Mouse (Mus musculus): ENCODE data around the gene Idh2.

Gene Idh2

DNA sequence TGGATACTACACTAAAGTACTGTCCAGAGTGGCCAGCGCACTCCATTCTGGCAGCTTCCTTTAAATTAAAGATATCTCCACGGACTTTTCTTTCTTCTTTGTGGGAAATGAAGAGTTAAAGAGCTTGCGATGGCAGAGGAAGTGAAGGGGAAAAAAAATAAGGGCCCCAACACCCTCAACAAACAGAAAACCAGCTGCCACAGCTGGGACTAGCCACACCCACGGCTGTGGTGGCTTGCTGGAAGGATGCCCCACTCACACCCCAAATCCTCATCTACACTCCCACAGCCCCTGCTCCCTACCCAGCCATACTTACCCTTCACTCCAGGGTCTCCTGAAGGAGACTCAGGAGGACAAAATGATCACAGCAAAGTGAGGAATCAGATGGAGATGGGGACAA, 7.9 kb upstream of the Idh2 start:
- DNase-seq (ENCODE audit: low spot score in 2 of 2): no peak

DNA sequence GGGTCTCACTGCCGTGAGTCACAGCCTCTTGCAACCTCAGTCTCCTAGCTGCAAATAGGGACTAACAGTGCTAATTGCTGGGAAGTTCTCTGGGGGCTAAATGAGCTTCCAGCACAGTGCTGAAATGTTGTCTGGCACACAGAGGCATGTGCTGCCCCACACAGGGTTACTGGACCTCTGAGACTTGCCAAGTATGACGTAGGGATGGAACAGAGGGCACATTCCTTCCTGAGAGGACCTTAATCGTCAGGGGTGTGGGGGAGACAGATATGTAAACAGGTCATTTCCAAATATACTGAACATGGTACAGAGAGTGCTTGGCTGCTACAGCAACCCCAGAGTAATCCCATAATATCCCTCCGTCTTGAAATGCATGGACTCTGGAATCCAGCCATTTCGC, 5.9 kb upstream of the Idh2 start:
- DNase-seq (ENCODE audit: low spot score in 2 of 2): no peak

DNA sequence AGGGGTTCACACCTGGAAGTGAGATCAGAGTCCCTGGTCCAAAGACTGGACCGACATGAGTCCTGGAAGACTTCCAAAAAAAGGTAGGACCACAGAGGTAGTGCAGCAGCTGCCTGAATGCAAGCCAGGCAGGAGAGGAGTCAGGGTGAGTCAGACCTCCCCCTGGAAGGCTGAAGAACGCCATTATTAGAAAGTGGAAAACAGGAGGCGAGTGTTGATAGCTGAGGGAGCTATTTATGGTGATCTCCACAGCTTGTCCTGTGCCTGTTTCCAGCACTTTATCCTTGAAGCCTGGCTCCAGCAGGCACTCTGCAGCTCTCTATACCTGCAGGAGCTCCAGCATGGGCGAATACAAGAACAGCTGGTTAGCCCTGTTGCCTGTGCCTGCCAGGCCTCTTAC, 4.0 kb upstream of the Idh2 start:
- peak in 1 of 2 experiments; percentile 56 for DNase-seq (ENCODE audit: low spot score in 2 of 2)

DNA sequence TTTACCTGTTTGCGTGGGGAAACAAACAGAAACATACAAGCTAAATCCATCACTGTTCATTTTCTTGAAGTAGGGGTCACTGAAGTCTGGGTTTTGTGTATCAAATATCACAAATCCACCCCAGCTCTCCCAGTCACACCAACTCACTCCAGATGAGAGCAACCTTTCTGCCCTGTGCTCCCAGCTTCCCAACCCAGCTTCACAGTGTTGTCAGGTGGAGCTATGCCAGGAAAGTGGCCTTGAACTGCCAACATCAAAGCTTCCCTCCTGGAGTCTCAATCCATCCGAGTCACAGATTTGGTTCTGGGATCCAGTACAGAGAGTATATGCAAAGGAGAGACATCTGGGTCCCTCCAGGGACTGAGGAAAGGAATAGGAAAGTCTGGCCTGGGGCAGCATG, 966 bp upstream of the Idh2 start:
- no peak for DNase-seq (ENCODE audit: low spot score in 2 of 2)

DNA sequence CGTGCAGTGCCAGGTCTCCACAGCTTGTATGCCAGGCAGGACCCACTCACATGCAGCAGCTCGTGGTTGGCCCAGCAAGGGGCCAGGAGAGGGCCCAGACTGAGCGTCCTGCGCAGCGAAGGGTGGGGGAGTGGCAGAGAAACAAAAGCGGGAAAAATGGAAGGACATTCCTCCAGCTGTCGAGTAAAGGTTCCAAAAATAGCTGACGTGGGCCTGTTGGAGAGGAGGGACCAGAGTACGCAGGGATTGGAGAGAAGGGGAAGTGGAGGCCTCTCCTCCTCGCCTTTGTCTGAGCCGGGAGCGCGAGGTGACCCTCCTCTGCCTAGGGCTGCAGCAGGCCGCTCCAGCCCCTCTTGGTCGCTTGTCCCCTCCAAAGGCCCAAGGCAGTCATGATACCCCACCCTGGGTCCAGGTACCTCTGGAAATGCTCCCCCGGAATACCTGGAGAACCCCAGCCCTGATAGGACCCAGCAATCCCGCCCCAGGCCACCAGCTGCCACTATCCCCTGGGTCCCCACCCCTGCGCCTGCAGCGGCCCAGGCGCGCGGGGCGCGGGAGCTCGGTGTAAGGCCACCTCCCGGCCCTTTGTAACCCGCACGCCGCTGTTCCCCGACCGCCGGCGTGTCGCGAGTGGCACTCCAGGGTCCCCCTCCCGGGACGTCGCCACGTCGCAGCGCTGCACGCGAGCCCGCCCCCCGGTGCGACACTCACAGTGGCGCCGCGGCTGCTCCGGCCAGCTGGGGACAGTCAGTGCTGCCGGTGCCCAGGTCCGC, 555 bp downstream of the Idh2 start:
- peak; percentile 36 to 63 for DNase-seq (ENCODE audit: low spot score in 2 of 2)

DNA sequence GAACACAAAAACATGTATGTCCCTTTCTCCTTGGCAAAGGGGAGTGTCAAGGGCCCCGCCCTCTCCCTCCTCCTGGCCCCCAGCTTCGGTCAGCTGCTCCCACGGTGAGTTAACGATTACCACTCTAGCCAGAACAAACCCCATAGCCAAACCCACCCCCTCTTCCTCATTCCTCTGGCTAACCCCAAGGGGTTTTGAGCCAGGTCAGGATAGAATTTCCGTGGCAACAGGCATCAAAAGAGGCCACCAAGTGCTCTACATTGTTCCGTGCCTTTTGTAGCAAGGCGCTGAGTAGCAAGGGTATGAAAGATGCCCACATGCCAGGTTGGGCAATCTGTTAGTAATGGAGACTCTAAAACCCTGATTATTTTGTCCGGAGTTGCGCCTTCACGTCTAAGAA, 1.2 kb downstream of the Idh2 start:
- no peak for DNase-seq (ENCODE audit: low spot score in 2 of 2)

DNA sequence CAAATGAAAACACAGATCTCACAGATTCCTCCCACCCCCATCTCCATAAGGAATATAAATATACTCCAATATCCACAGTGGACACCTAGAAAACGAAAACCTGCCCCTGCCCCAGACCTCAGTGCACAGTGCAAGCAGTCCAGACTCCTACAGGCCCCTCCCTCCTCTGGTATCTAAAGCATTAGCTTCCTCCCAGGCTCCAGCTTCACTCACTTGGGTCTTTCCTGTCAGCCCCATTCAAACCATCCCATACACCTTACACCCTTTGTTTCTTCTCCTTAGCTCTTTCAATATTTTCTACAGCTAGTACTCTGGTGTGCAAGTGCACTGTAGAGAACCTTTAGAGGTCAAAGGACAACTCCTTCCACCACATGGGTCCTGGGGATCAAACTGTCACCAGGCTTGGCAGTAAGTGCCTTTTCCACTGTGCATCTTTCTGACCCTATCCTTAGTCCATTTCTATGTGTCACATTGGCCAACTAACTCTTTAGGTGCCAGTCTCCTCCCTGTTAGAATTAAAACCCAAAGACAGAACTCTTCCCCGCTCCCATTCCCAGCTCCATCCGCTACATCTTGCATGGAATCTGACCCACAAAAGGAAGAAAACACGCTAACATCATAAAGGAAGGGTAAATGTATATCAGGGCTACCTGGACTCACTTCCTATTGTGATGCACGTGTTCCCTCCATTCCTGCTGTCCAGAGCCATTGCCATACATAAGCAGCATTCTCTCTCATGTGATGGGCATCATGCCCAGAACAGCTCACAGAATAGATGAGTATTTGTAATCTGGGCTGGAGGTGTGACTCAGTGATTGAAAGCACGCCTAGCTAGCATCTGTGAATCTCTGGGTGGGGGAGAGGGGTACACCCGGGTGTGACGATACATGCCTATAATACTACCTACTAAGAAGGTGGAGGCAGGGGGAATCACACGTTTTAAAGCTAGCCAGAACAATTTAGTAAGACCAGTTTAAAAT, 3.8 kb downstream of the Idh2 start:
- peak; percentile 48 to 57 for DNase-seq (ENCODE audit: low spot score in 2 of 2)

DNA sequence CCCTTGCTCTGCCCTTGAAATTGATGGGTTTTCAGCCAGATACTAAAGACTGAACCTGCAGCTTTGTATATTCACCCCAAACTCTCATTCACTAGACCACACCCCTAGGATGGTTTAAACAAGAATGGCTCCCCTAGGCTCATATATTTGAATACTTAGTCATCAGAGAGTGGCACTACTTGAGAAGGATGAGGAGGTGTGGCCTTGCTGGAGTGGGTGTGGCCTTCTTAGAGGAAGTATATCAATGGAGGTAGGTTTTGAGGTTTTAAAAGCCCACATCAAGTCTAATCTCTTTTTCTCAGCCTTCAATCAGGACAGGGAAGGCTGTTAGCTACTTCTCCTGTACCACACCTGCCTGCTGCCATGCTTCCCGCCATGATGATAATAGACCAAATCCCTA, 8.8 kb downstream of the Idh2 start:
- no peak for DNase-seq (ENCODE audit: low spot score in 2 of 2)

DNA sequence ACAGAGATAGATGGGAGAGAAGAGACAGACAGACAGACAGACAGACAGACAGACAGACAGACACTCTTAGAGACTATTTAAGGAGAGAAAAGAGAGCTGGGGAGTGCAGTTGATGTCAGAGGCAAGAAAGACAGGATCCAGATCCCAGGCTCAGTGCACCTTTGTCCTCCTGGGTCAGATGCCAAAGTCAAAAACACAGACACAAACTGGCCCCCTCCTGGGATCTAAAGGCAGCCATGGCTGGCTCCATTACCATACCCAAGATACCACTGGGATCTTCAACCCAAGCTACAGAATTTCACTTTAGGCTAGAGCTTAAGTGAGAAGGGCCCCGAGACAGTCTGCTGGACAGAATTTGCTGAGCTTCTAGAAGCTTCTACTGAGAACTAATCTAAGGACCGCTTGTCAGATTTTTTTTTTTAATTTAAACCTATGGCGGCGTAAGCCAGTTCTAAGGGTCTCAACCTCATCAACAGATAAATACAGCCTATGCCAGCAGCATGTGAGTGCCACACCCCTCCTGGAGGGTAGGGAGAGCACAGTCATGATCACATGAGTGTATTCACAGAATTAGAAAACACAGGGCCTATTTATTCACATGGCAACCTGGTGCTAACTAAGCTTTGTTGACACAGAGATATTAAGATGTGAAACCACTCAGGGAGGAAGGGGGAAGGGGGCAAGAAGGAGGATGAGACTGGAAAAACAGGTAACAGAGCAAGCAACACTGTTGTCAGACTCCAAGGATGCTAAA, 9.4 kb downstream of the Idh2 start:
- DNase-seq (ENCODE audit: low spot score in 2 of 2): no peak

DNA sequence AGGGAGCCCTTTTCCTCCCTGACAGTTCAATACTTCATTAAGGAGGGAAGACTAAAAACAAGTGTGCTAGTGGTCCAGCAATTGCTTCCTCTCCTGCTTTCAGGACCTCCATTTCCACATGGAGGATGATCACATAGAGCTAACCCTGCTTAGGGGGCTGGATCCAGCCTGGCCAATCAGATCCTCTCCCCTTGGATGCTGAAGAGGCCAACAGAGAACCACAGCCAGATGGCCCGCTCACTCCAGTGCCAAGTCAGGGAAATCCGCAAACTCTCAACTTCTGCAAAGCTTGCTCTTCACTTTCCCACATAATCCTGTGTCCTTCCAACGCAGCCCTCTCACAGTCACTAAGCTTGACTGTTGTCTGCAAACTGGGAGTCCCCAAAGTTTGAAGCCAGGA, 11.9 kb downstream of the Idh2 start:
- DNase-seq (ENCODE audit: low spot score in 2 of 2): no peak

DNA sequence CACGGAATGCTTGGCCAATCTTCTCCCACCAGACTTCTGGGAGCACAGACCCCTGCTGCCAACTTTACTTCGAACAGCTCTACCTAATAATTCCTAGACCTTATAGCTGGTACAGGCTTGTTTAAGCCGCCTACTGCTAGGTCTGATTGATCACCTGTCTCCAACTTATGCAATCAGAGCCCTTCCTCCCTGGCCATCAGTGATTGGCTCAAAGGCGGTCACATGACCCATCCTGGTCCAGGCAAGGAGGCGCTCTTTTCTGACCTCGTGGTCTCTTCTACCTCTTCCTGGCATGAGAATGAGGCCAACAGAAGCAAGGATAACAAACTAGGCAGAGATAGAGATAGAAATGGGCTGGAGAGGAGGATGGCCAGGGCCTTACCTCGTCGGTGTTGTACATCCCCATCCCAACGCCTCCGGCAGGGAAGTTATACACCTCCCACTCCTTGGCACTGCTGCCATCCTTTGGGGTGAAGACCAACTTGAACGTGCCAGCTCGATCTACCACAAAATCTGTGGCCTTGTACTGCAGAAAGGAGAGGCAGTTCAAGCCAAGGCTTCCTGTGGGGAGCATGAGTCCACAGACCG, 16.7 kb downstream of the Idh2 start:
- no peak for DNase-seq (ENCODE audit: low spot score in 2 of 2)

DNA sequence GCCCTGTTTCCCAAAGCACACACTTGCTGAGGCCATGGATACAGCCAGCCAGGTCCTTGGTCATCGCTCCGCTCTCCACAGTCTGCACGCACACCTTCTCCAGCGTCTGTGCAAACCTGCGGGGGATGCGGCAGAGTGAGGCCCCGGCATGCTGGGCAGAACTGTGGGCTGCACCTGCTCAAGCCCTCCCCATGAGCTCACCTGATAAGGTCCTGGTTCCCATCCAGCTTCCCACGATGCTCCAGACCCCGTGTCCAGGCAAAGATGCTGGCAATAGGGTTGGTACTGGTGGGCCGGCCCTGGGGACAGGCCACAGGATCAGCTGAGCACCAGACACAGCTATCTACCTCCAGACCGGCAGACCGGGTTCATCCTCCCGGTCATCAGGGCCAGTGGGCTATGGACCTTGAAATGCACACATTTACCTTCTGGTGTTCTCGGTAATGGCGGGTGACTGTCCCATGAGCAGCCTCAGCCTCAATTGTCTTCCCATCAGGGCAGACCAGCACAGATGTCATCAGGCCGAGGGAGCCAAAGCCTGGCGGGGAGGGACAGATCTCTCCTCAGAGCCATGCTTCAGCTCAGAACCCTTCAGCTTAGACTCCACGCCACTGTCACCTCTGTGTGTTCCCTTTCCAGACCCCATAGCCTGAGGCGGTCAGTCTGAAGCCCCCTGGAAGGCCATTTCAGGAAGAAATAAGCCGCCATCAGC, 19.4 kb downstream of the Idh2 start:
- DNase-seq (ENCODE audit: low spot score in 2 of 2): no peak

DNA sequence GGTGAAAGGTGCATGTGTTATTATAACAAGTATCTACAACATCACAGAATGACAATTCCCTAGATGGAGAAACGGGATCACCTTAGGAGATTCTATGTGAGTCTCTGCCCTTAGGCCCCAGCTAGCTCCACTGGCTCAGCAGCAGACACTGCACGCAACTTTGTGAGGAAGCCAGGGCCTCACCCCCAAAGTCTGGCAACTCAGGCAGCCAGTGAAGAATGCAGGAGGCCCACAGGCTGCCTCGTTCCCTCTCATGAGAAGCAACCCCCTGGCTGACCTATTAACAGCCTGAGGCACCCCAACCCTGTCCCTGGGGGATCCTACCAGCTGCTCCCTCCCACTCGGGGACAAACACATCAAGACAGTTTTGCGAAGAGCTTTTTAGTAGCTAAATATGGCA, 20.7 kb downstream of the Idh2 start:
- no peak for DNase-seq (ENCODE audit: low spot score in 2 of 2)

DNA sequence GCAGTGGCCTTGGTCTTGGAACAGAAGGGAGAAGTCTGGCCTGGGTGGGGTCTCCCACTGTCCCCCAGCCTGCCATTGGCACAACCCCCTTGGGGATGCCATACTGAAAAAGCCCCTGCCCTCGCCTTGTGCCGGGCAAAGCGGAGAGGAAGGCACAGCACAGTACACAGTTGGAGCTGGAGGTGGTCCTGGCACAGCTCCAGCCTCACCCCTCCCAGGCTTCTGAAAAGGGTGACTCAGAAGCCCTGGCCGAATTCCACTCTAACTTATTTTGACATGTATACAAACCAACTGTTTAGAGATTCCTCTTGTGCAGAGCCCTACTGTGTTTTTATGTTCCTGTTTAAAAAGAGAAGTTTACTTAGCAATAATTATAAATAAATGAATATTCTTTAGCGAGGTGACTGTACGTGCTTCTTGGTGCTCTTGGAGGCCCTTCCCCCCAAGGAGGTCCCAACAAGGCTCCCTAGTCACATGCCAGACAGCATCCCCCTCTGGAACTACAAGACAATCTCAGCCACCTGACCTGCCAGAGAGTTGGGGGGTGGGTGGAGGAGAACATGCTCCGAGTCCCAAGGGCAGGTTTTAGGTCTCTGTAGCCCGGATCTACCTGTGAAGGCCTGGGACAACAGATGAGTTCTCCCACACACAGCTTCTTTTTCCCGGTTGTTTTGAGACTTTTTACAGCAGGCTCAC, 22.7 kb downstream of the Idh2 start:
- DNase-seq (ENCODE audit: low spot score in 2 of 2): peak; percentile 58 to 61

DNA sequence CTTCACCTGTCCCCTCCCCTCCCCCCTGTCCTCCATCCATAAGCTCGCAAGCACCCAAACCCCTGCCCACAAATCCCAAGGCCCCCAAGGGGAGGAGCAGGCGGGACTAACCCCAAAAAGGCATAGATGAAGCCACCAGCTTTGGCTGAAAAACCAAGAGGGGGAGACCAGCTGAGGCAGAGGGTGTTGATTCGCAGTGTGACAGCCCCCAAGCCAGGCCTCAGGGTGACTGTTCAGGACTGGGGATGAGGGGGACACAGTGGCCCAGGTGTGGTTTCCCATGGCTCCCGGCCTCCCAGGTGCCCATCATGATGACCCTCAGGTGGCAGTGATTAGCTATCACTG, 23.4 kb downstream of the Idh2 start:
- no peak for DNase-seq (ENCODE audit: low spot score in 2 of 2)

DNA sequence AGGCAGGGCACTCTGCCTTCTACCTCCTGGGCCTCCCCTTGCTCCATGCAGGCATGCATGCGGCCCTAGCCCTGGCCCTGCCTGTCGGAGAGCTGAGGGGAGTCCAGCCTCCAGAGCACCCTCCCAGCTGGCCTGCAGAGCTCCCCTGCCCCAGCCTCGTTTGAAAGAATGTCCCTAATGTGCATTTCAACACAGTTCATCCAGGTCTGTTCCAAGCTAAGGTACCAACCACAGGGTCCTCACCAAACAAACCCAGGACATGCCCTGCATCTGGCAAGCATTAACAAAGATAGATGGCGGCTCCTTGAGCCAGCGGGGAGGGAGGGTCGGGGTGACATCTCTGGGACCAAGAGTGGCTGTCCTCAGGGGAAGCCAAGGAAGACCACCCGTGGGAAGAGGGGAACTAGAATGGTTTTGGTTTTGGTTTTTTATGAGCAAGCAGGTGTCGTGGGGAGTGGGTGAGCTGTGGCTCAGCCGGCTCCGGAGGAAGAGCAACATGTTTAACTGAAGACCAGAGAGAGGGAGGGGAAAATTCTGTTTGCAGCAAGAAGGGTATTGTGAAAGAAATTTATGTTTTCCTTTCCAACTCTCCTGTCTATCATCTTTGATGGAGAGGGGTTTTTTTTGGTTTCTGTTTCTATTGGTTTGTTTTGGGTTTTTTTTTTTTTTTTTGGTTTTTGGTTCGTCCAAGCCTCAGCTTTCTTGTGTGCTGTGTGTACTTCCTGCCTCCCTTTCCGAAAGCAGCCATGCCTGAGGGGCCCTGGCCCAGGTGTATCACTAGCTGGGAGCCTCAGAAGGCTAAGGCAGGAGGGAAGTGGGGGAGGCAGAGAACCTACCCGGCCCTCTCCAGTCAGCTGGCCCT, 24.0 kb downstream of the Idh2 start:
- DNase-seq (ENCODE audit: low spot score in 2 of 2): no peak

DNA sequence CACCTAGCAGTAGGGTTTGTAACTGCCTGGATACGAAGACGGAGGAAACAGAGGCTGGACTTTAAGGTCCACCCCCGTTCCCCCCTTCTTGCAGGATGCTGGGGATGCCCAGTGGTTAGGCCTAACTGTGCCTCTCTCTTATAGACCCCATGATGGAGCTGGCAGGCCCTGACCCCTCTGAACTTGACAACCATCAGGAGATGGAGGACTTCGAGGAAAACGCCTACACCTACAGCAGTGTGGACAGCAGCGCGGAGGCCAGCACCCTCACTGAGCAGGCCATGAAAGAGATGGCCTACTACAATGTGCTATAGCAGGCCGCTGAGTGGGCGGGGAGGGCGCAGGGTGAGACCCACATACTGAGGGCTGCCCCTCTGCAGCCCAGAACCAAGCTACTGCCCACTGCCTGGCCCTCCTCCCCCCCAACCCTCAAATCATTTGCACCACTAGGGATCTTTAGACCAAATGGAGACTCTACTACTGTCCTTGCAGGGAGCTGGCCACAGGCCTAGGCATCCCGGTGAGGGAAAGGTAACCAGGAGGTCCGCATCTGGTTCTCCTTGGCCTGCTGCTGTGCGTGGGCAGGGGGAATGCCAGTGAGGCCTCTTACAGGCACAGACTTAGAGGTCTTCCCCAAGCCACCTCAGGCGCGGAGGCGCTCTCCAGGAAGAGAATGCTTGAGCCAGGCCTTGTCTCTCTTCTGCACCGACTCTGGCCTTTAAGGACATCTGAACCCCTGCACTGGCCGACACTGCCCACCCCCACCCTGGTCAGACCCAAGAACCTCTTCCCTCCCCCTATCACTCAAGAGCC, 24.8 kb downstream of the Idh2 start:
- DNase-seq (ENCODE audit: low spot score in 2 of 2): no peak

DNA sequence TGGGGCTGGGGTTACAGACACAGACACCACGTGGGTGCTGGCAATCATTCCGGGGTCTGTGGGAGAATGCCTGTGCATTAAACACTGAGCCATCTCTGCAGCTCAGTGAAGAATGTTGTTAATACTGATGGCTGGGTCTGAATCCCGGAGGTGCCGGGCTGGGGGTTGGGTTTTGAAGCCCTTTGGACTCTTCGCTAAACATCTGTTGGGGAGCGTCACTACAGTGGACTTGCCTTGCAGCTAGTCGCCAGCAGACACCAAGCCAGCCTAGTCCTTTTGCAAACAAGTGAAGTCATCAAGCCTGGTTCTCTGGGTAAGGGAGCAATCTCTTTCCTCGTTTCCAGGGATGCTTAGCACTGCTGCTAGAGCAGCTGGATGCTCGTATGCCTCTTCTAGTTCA, 27.0 kb downstream of the Idh2 start:
- DNase-seq (ENCODE audit: low spot score in 2 of 2): no peak

Data from right cerebral cortex, postnatal 36 days (tissue).